Mouse (Mus musculus): ENCODE measurements around the gene Hsd3b7. TPM values are rescaled to one million over a fixed set of nuclear protein-coding genes. Genes with fewer than 3 reads are reported as not detected.

Hsd3b7 gene
- polyA plus RNA-seq, 2 experiments, result 44.8 TPM

GRCm38 (mm10) chr7:127769651-127770038 is 30.8 kb upstream of the Hsd3b7 start, which contains the start of gene Orai3:
Gene Orai3 (plus strand): TSS chr7:127769815.
- TF ChIP-seq CTCF (IDR thresholded peaks at IDR 0.05; ENCODE audit: low read depth) (no peak), EP300 (IDR thresholded peaks at IDR 0.05; ENCODE audit: low read depth) (no peak)
- peak within 1 kb of the TSS; percentile 90 for H3K9ac ChIP-seq (replicated peaks)
- H3K4me3 ChIP-seq (ENCODE audit: insufficient read depth in 1 of 2, low read depth in 2 of 2, low read length in 2 of 2), result peak within 1 kb of the TSS; percentile 58 to 72
- peak within 1 kb of the TSS; percentile 94 for H3K4me2 ChIP-seq (ENCODE audit: low read depth)
- peak in 1 of 3 experiments; percentile 52 for DNase-seq (ENCODE audit: low read depth in 3 of 3, low spot score in 3 of 3)
- under 1% methylated on average over 24 of the region's 24 CpGs for WGBS (ENCODE audit: insufficient replicate concordance)
- no peaks in the 10 kb centered on the region for H3K27me3 ChIP-seq (ENCODE audit: control insufficient read depth, insufficient read depth, low read length)
- H3K9me3 ChIP-seq (ENCODE audit: control insufficient read depth, low read length), result no peaks in the 10 kb centered on the region
- H3K36me3 ChIP-seq (replicated peaks; ENCODE audit: control insufficient read depth, insufficient read depth, low read depth), result no peaks in the 10 kb centered on the region
- H3K4me1 ChIP-seq (replicated peaks; ENCODE audit: control insufficient read depth in 2 of 2, insufficient read depth in 2 of 2, low read length in 1 of 2), result peaks cover 35 to 53% of the 10 kb centered on the region in 2 experiments
- H3K27ac ChIP-seq, result peak within 1 kb of the TSS; percentile 93
- peak; percentile 11; the same call in 1 of the 2 replicates for ATAC-seq (ENCODE audit: insufficient read depth)

GRCm38 (mm10) chr7:127770039-127770905 is 30.1 kb upstream of the Hsd3b7 start:
- Histone ChIP-seq H3K36me3 (replicated peaks; ENCODE audit: control insufficient read depth, insufficient read depth, low read depth) (no peaks in the 10 kb centered on the region), H3K9ac (replicated peaks) (peak overlapping the region; percentile 71), H3K4me3 (ENCODE audit: insufficient read depth in 1 of 2, low read depth in 2 of 2, low read length in 2 of 2) (peak overlapping the region; percentile 58 to 63), H3K27ac (peak overlapping the region; percentile 21), H3K4me2 (ENCODE audit: low read depth) (peak overlapping the region; percentile 94), H3K9me3 (ENCODE audit: control insufficient read depth, low read length) (no peaks in the 10 kb centered on the region), H3K4me1 (replicated peaks; ENCODE audit: control insufficient read depth in 2 of 2, insufficient read depth in 2 of 2, low read length in 1 of 2) (peaks cover 35 to 53% of the 10 kb centered on the region in 2 experiments), H3K27me3 (ENCODE audit: control insufficient read depth, insufficient read depth, low read length) (no peaks in the 10 kb centered on the region)
- DNase-seq (ENCODE audit: low read depth in 3 of 3, low spot score in 3 of 3), result no peak
- 1% methylated on average over 27 of the region's 27 CpGs for WGBS (ENCODE audit: insufficient replicate concordance)
- TF ChIP-seq EP300 (IDR thresholded peaks at IDR 0.05; ENCODE audit: low read depth) (peak; percentile 30), CTCF (IDR thresholded peaks at IDR 0.05; ENCODE audit: low read depth) (no peak)
- no peak for ATAC-seq (ENCODE audit: insufficient read depth)

- H3K27ac ChIP-seq, result no peak overlapping the region
- H3K4me1 ChIP-seq (replicated peaks; ENCODE audit: control insufficient read depth in 2 of 2, insufficient read depth in 2 of 2, low read length in 1 of 2), result peaks cover 32 to 48% of the 10 kb centered on the region in 2 experiments
- no peak overlapping the region for H3K4me3 ChIP-seq (ENCODE audit: insufficient read depth in 1 of 2, low read depth in 2 of 2, low read length in 2 of 2)
Measured at GRCm38 (mm10) chr7:127771262-127771661, 29.1 kb upstream of the Hsd3b7 start.

GRCm38 (mm10) chr7:127772080-127772479 is 28.3 kb upstream of the Hsd3b7 start:
- H3K36me3 ChIP-seq (replicated peaks; ENCODE audit: control insufficient read depth, insufficient read depth, low read depth), result no peaks in the 10 kb centered on the region
- TF ChIP-seq CTCF (IDR thresholded peaks at IDR 0.05; ENCODE audit: low read depth), result no peak
- no peak for TF ChIP-seq EP300 (IDR thresholded peaks at IDR 0.05; ENCODE audit: low read depth)
- DNase-seq (ENCODE audit: low read depth in 3 of 3, low spot score in 3 of 3) (no peak), ATAC-seq (ENCODE audit: insufficient read depth) (no peak)
- H3K4me3 ChIP-seq (ENCODE audit: insufficient read depth in 1 of 2, low read depth in 2 of 2, low read length in 2 of 2), result no peak overlapping the region
- no peaks in the 10 kb centered on the region for H3K27me3 ChIP-seq (ENCODE audit: control insufficient read depth, insufficient read depth, low read length)
- no peak overlapping the region for H3K27ac ChIP-seq
- no peak overlapping the region for H3K9ac ChIP-seq (replicated peaks)
- peaks cover 24 to 41% of the 10 kb centered on the region in 2 experiments for H3K4me1 ChIP-seq (replicated peaks; ENCODE audit: control insufficient read depth in 2 of 2, insufficient read depth in 2 of 2, low read length in 1 of 2)
- H3K4me2 ChIP-seq (ENCODE audit: low read depth), result no peak overlapping the region
- 36% methylated on average over 3 of the region's 3 CpGs for WGBS (ENCODE audit: insufficient replicate concordance)
- H3K9me3 ChIP-seq (ENCODE audit: control insufficient read depth, low read length), result no peaks in the 10 kb centered on the region

More at GRCm38 (mm10) chr7:127771262-127771661, 29.1 kb upstream of the Hsd3b7 start:
- Histone ChIP-seq H3K9ac (replicated peaks) (no peak overlapping the region), H3K36me3 (replicated peaks; ENCODE audit: control insufficient read depth, insufficient read depth, low read depth) (no peaks in the 10 kb centered on the region), H3K9me3 (ENCODE audit: control insufficient read depth, low read length) (no peaks in the 10 kb centered on the region), H3K4me2 (ENCODE audit: low read depth) (peak overlapping the region; percentile 94), H3K27me3 (ENCODE audit: control insufficient read depth, insufficient read depth, low read length) (no peaks in the 10 kb centered on the region)
- no peak for ATAC-seq (ENCODE audit: insufficient read depth)
- no peak for DNase-seq (ENCODE audit: low read depth in 3 of 3, low spot score in 3 of 3)
- 44% methylated on average over 5 of the region's 5 CpGs for WGBS (ENCODE audit: insufficient replicate concordance)
- TF ChIP-seq CTCF (IDR thresholded peaks at IDR 0.05; ENCODE audit: low read depth), result no peak
- TF ChIP-seq EP300 (IDR thresholded peaks at IDR 0.05; ENCODE audit: low read depth), result no peak

GRCm38 (mm10) chr7:127772557-127772956 is 27.8 kb upstream of the Hsd3b7 start:
- DNase-seq (ENCODE audit: low read depth in 3 of 3, low spot score in 3 of 3) (no peak), ATAC-seq (ENCODE audit: insufficient read depth) (no peak)
- no peak overlapping the region for H3K27ac ChIP-seq
- no peaks in the 10 kb centered on the region for H3K36me3 ChIP-seq (replicated peaks; ENCODE audit: control insufficient read depth, insufficient read depth, low read depth)
- peaks cover 24 to 39% of the 10 kb centered on the region in 2 experiments for H3K4me1 ChIP-seq (replicated peaks; ENCODE audit: control insufficient read depth in 2 of 2, insufficient read depth in 2 of 2, low read length in 1 of 2)
- no peaks in the 10 kb centered on the region for H3K27me3 ChIP-seq (ENCODE audit: control insufficient read depth, insufficient read depth, low read length)
- H3K9me3 ChIP-seq (ENCODE audit: control insufficient read depth, low read length), result no peaks in the 10 kb centered on the region
- TF ChIP-seq CTCF (IDR thresholded peaks at IDR 0.05; ENCODE audit: low read depth), result no peak
- no peak for TF ChIP-seq EP300 (IDR thresholded peaks at IDR 0.05; ENCODE audit: low read depth)
- no peak overlapping the region for H3K4me3 ChIP-seq (ENCODE audit: insufficient read depth in 1 of 2, low read depth in 2 of 2, low read length in 2 of 2)
- no peak overlapping the region for H3K4me2 ChIP-seq (ENCODE audit: low read depth)
- H3K9ac ChIP-seq (replicated peaks), result no peak overlapping the region
- WGBS (ENCODE audit: insufficient replicate concordance), result 82% methylated on average over 1 of the region's 1 CpGs
